Mouse (Mus musculus) T-helper 1 cell (primary cell): ENCODE results near the gene Gsg1.

Experiments
- in situ Hi-C: fragments of 300-600 bp; cut with MboI, MseI; formaldehyde crosslinking; loops from one replicate; pipeline ENCODE4 v1.15.1; 2025; ENCODE audit warnings: high pct_unique_total_duplicates

The Gsg1 gene

GRCm38 (mm10) chr6:135211169-135211568, 43.0 kb downstream of the Gsg1 start:
- in situ Hi-C loops: no loop called here

GRCm38 (mm10) chr6:135206909-135207308, 47.2 kb downstream of the Gsg1 start:
- in situ Hi-C loops: loop anchor here (10.0 kb wide), 1 partner anchor 1208 kb away; the partner anchor contains the start of gene E330021D16Rik

GRCm38 (mm10) chr6:135205802-135206201, 48.3 kb downstream of the Gsg1 start:
- in situ Hi-C loops: loop anchor here (10.0 kb wide), 1 partner anchor 1209 kb away; the partner anchor contains the start of gene E330021D16Rik

GRCm38 (mm10) chr6:135204869-135205268, 49.3 kb downstream of the Gsg1 start:
- in situ Hi-C loops: loop anchor here (10.0 kb wide), 1 partner anchor 1210 kb away; the partner anchor contains the start of gene E330021D16Rik

GRCm38 (mm10) chr6:135203737-135204136, 50.4 kb downstream of the Gsg1 start:
- in situ Hi-C loops: loop anchor here (10.0 kb wide), 1 partner anchor 1211 kb away; the partner anchor contains the start of gene E330021D16Rik

GRCm38 (mm10) chr6:135202668-135203067, 51.5 kb downstream of the Gsg1 start:
- in situ Hi-C loops: loop anchor here (10.0 kb wide), 1 partner anchor 1212 kb away; the partner anchor contains the start of gene E330021D16Rik

GRCm38 (mm10) chr6:135200122-135200957, 53.8 kb downstream of the Gsg1 start:
- in situ Hi-C loops: loop anchor here (10.0 kb wide), 1 partner anchor 1214 kb away; the partner anchor contains the start of gene E330021D16Rik

- in situ Hi-C loops: no loop called here
Measured at GRCm38 (mm10) chr6:135198726-135199125, 55.4 kb downstream of the Gsg1 start.

GRCm38 (mm10) chr6:135197921-135198532, 56.1 kb downstream of the Gsg1 start, which contains the start of the genes Fam234b and Hebp1:
TSS of gene Fam234b (plus strand) at chr6:135197977.
TSS of gene Hebp1 (minus strand) at chr6:135198022.
- in situ Hi-C loops: no loop called here

- in situ Hi-C loops: no loop called here
Measured at GRCm38 (mm10) chr6:135197446-135197845, 56.7 kb downstream of the Gsg1 start.

- in situ Hi-C loops: no loop called here
Measured at GRCm38 (mm10) chr6:135196707-135197106, 57.4 kb downstream of the Gsg1 start.

- in situ Hi-C loops: no loop called here
Measured at GRCm38 (mm10) chr6:135194907-135195306, 59.2 kb downstream of the Gsg1 start.

- in situ Hi-C loops: no loop called here
Measured at GRCm38 (mm10) chr6:135193733-135194132, 60.4 kb downstream of the Gsg1 start.

GRCm38 (mm10) chr6:135192993-135193392, 61.2 kb downstream of the Gsg1 start:
- in situ Hi-C loops: no loop called here

- in situ Hi-C loops: no loop called here
Measured at GRCm38 (mm10) chr6:135191906-135192305, 62.2 kb downstream of the Gsg1 start.

- in situ Hi-C loops: no loop called here
Measured at GRCm38 (mm10) chr6:135190122-135190521, 64.0 kb downstream of the Gsg1 start.

- in situ Hi-C loops: no loop called here
Measured at GRCm38 (mm10) chr6:135188629-135189028, 65.5 kb downstream of the Gsg1 start.
